Mouse (Mus musculus): ENCODE results near the gene Nckap5.

Gene Nckap5

DNA sequence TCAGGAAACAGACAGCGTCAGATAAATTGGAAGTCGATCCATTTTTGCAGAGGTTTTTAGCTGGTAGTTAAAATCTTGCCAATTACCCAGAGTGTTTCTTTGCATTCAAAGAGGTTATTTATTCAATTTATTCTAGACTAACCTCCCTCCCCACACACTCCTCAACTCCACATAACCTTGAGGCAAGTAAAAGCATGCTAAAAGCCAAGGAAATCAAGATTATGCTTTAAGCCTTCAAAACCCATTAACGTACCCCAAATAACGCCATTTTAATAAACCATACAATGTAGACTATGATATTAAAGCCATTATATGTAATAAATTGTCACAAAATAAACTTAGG is 129.7 kb downstream of the Nckap5 start:
- no peak for DNase-seq (ENCODE audit: low read depth, low spot score)

DNA sequence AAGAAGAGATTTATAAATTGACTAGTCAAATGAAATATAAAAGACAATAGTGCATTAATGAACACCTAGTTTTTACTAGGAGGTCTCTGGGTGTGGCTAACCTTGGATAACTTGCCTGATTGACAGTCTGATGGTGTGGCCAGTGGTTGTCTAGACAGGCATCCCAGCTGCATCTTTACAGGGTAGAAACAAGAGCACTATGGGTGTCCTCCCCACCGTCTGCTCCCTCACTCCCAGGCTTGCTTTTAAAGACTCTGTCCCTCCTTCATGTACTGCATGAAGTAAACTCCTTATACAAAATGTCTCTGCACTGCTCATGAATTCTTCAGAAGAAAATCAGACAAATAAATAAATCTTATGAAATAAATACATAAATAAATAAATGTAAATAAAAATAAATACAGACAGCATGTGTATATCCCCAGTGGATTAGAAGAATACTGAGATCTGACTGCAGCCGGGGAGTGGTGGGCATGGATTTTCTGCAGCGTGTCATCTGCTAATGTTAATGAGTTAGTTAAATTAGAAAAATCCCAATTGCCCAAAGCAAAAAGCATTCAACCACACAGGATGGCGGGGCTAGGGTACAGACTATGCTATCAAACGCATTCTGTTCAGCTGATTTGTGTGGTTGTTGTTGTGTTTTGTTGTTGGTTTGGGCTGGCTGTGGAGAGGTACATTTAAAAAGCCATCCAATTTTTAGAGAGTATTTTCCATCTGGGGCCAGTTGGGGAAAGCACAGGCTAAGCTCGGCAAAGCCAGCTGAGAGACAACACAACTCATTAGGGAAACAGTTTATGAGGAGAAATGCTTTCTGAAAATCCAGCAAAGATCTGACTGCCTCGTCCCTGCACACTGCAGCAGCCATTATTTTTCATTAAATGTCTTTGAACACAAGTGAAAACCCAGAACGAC is 130.3 kb downstream of the Nckap5 start:
- no peak for DNase-seq (ENCODE audit: low read depth, low spot score)

DNA sequence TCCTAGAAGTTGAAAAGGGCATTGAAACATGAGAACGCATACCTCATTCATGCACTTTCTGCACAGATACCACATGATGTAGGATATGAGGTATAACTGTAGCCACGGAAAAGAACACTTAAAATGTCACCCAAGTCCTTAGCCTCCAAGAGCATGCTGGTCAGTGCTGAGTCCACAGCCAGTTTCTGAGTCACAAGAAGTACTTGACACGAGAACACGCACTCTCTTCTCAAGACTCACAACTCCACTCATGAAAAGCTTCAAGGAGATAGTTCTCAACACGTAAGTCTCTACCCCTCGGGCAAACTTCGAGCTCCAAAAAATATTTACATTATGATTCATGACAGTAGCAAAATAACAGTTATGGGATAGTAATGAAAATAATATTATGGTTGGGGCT is 137.0 kb downstream of the Nckap5 start:
- DNase-seq (ENCODE audit: low read depth, low spot score), result no peak

DNA sequence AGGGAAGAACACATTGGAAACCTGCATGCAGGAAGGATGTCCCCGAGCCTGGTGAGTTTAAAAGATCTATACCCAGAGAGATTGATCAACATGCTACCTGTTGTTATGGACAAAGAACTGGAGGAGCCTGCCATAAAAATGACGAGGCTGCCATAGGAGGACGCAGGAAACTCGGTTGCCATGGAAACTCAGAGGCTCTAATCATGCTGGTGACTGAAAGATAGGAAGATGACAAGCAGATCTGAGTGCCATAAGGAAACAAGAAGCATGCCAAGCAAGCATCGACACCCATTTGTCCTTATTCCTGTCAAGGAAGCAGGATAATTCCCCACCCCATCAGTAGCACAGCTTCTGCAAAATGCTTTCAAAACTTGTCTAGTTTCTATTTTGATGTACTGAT is 142.0 kb downstream of the Nckap5 start:
- no peak for DNase-seq (ENCODE audit: low read depth, low spot score)

DNA sequence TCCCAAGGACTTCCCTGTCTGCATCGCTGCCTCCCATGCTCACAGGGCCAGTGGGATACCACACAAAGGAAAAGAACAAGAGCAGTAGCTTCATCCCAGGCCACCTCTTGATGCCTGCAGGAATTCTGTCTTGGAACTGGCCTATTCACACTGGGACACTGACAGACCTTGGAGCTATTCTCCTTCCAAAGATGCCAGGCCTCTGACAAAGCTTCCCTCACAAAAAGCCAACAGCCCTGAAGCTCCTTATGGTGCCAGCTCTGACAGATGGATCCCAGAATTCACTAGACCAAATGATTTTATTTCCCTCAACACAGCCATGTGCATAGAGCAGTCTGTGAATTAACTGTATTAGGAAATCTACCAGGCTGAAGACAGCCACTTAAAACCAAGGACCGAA is 143.9 kb downstream of the Nckap5 start:
- no peak for DNase-seq (ENCODE audit: low read depth, low spot score)

DNA sequence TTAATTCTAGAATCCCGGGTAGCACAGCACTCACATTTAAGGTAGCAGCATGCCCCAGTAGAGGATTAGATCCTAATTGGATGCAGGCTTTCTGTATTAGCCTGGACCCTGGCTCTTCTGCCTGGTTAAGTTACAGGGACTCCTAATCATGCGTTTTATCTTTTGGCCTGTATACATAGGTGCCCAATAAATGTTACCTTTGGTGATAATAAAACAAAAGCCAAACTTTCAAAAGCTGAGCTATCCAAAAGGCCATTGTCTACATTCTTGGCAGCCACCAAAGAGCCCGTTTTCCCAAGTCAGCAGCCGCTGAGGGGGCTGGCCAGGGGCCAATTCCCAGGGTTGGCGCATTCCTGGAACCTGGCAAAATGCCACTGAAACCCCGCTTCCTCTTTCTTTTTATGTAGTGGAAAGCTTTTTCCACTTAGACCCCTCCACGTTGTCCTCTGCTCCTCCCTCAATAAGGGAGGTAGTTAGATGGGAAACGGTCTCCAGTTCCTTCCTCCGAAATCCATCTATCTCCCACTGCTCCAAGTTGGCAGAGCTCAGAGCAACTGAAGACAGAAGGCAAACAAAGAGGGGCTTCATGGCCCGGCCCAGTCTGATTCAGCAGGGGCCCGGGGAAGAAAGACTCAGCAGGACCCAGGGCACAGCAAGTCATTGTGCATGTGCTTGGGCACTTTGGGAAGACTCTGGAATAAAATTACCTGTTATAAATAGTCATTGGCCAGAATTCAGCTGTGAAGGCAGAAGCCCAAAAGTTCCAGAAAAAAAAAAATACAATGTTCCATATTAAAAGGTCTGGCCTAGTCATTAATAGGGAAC is 146.8 kb downstream of the Nckap5 start:
- no peak for DNase-seq (ENCODE audit: low read depth, low spot score)

DNA sequence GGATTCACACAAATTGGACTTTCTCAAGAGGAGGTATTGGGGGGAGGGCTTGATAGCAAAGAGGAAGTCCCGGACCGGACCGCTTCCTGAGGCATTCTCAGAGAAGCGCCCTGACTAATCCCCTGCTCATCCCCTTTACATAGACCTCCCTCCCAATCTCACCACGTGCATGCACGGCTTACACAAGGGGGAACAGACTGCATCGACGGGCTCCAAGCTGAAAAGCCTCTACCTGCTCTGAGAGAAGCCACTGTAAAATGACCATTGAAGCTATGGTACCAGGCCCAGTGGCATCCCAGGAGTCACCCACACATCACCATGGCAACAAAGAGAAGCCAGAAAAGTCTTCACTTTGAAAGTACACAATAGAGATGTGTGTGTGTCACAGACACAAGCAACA is 148.8 kb downstream of the Nckap5 start:
- DNase-seq (ENCODE audit: low read depth, low spot score), result no peak

DNA sequence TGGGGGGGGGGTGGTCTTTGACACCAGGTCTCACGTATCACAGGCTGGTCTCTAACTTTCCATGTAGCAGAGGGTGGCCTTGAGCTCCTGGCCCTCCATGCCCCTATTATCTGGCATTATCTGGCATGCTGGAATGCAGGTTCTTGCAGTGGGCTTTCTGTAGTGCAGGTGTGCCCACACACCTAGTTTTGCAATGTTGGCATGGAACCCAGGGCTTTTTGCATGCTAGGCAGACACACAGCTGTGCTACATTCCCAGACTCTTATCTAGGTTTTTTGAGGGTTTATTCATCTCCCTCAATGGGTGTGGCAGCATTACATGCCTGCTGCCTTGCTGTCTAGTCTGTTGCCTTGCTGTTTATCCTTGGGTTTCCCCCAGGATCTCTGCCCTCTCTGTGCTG is 151.3 kb downstream of the Nckap5 start:
- no peak for DNase-seq (ENCODE audit: low read depth, low spot score)

DNA sequence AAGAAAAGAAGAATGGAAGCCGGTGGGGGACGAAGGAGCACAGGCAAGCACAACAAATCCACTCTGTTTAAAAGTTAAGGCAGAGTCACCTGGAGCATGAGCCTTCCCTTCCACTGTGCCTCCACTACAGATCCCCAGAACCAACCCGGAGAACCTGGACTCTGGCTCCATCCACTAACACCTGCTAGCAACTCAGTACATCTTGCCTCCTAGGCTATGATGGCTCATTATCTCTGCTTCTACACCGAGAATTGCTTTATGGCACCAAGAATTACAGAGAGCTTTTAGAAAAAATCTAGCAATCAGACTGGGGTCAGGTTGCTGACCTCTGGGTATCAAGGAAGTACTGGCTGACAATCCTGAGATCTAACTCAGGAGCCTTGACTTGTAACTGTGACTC is 153.3 kb downstream of the Nckap5 start:
- no peak for DNase-seq (ENCODE audit: low read depth, low spot score)

DNA sequence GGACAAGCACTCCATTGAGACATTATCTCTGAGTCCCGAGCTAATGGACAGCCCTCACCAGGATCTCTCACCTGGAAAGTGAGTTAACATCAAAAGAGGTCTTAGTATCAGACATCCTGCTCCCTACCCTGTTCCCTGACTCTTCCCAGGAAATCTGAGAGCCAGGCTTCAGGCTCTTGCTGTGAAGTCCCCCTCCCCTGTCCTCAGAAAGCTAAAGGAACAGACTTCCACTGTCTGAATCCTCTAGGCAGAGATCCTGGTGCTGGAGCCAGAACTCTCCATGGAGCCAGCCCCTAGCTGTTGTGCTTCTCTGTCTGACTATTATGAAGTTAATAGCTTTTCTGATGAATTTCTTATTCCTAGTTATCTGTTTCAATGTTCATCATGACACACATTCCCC is 153.8 kb downstream of the Nckap5 start:
- DNase-seq (ENCODE audit: low read depth, low spot score), result no peak

DNA sequence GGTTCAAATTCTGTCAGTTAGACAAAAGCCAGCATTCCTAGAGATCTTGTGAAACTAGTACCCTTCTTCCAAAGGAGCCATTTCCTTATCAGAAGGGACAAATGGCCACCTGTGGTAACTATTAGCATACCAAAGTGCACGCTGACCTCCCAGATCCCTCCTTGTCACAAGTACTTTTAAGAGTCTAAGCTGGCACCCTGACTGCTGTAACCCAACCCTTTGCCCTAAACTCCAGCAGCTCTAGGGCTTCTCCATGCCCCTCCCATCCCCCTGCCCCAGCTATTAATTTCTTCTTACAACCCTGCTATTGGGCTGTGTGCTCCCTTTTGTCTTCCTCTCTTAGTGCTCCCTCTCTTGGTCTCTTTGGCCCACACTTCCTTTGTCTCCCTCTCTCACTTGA is 155.5 kb downstream of the Nckap5 start:
- no peak for DNase-seq (ENCODE audit: low read depth, low spot score)

DNA sequence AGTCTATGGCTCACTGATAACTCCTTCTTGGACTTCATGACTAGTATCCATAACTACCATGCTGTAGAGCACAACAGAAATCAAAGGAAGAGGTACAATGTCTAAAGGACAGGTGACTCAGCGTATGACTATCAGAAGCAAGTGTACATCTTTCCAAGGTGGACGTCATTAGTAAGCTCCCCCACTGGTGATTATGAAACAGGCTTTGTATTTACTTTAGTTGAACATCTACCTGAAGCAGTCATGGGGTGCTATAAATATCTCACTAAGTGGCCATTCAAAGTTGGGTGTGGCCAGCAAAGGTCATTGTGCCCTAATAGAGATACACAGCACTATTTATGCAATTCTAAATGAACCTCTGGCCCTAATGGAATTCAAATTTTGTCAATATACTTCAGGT is 157.4 kb downstream of the Nckap5 start:
- DNase-seq (ENCODE audit: low read depth, low spot score), result no peak

DNA sequence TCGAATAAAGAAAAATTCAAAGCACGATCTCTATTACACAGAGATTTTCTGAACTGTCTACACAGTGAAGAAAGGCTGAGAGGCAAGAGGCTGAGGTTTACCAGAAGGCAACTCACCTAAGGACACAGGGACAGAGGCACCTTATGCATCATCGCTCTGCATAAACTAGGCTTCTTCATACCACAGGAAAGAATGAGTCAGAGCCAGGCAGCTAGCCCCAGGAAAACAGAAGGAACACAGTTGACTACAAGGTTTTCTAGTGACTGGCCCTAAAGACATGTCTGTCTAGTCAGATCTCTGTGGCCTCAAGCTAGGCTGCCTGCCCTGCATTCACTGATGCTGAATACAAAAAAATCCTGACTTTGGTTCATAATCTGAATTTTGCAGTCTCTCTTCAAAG is 160.1 kb downstream of the Nckap5 start:
- no peak for DNase-seq (ENCODE audit: low read depth, low spot score)

DNA sequence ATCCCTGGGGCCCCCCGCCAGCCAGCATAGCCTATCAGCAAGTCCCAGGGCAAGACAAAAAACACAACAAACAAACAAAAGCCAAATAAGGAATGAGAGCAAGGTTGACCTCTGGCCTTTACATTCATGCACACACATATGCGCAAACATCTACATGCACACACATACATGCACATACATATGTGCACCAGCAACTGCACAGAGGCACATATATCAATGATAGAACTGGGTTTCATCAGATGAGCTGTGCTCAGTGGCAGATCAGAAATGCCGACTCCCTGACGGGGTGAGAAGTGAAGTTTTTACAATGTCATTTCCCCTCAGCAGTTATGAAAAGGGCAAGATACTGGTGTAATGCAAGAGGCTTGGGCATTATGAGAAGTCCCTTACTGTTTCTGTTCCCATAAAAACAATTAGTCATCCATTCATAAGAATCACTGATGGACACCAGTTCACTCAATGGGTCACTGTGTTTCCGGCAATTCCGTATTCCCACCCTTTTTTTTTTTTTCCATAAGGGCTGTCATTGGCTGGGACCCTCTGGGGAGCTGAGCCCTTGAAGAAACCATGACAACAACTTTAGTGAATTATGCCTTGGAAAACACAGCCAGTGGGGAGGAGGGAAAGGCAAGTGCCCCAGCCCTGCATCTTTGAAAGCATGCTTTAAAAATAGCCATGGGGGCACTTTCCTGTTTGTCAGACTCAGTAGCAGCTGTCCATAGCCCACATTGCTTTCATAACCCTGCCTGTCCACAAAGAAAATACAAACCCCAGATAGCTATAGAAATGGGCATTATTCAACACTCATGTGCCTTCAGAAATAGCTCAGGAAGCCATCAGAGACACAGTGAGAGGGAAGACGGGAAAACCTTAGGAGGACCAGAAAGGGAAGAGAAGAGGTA is 170.2 kb downstream of the Nckap5 start:
- no peak for DNase-seq (ENCODE audit: low read depth, low spot score)

DNA sequence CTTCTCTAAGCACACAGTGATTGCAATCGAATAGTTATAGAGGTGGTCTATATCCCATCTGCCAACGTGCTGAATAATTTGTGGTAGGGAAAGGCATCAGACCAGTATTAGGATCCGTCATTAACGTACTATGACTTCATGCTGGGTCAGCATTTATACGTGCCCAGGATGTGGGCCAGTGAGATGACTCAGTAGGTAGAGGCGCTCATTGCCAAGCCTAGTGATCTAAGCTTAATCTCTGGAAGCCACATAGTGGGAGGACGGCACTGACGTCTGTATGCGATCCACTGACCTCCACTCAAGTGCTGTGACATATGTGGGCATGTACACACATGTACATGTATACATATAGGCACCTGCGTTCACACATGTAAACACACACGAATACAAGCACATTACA is 171.9 kb downstream of the Nckap5 start:
- no peak for DNase-seq (ENCODE audit: low read depth, low spot score)

DNA sequence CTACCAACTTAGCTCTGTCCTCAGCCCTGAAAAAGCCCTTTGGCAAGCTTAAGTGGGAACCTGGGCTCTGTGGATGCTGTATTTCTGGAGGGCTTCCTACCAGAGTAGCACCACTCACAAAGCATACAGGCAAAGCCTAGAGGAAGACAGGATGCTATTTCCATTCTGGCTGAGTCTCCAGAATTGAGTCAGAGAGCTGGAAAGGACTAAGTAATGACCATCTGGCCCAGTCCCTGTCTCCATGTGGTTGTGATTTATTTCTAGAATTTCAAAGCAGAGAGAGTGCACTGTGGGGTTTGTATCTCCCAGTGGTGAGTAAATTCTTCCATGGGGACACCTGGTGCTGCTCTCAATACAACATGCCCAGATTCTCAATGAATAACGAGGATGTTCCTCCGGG is 174.4 kb downstream of the Nckap5 start:
- no peak for DNase-seq (ENCODE audit: low read depth, low spot score)

DNA sequence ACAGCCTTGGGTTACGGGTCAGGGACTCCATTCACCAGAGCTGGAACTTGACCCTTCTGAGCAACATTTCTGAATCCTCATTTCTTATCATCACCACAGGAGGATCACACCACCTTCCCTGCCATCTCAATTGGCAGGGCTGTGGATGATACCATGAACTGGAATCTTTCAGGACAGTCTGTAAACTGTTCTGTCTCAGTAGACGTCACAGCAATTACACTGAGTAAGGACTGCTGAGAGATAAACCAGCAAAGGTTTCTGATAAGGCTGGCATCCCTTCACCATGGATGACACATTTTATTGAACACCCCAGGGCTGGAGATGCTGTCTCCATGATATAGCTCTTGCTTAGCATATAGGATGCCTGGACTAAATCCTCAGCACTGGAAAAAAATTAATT is 178.5 kb downstream of the Nckap5 start:
- no peak for DNase-seq (ENCODE audit: low read depth, low spot score)

DNA sequence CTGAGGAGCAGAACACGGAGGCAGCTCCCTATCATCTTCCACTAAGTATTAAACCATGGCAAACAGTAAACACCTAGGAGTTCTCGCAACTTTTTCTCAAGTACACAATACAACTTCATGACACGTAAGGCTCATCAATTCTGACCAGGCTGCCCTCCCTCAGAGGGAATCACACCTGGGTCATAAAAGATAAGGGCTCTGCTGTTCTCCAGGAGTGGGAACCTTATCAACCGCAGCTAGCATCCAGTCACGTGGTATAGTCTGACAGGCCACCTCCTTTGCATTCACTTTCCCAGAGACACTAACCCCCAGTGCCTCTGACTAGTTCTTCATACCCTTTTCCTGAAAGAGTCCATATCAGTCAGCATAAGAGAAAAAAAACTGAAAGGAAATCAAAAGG is 179.8 kb downstream of the Nckap5 start:
- no peak for DNase-seq (ENCODE audit: low read depth, low spot score)

DNA sequence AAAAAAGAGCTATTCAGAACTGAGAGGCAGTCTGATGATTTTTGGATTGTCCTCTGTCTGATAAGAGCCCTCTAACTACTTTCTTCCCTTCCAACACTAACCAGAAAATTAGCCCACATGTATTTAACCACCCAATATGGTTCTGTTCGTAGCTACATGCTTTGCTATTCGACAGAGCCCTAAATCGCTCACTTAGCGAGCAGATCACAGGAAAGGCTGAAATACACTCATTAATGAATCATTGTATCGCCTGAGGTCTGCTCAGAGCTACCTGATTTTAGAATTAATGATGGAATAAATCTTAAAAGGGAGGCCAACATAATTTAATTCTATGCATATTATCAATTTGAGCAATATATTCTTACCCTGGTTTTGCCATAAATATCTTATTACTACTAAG is 187.8 kb downstream of the Nckap5 start:
- no peak for DNase-seq (ENCODE audit: low read depth, low spot score)

DNA sequence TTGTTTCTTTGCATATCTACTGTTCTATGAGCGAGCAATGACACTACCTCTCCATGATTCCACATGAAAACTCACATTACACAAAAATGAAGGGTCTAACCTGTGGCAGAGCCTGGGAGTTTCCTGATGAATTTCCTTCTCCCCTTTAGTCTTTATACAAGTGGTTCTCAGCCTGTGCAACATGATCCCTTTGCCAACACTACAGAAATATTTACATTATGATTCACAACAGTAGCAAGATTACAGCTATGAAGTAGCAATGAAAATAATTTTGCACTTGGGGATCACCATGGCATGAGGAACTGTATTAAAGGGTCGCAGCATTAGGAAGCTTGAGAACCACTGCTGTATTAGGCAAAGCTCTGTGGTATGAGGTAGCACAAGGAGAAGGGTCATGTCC is 191.1 kb downstream of the Nckap5 start:
- no peak for DNase-seq (ENCODE audit: low read depth, low spot score)

DNA sequence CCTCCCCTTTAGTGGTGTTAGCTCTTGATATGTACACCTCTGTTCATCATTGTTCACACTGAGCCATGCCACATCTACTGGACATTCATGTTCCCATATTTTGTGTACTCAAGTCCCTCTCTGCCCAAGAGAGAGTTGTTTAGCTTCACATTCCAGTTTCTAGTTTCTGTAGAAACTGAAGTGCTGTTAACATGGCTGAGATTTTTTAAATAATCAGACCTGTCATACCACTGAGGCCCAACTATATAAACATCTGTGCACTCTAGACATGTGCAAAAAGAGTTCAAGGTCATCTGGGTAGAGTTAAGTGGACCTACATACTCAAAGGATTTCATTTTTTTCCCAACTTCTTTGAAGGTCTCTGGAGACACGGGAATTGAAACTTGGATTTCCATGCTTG is 193.1 kb downstream of the Nckap5 start:
- DNase-seq (ENCODE audit: low read depth, low spot score), result no peak

DNA sequence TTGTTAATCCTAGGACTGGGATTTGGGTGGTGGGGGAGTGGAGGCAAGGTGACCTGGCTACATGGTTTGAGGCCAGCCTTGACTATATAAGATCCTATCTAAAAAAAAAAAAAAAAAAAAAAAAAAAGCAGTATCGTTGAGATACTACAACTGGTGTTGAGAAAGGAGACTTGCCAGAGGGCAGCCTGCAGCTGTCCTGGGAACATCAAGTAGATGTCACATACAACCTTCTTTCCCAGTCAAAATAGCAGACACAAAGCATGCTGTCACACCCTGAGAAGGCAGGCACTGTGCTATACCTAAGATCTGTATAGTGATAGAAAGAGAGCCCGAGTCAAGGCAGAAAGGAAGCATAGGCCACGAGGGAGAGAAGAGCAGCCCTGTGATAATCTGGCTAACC is 204.4 kb downstream of the Nckap5 start:
- DNase-seq (ENCODE audit: low read depth, low spot score), result no peak
